28 mouse cellular contexts compared by ENCODE assay signal in genomic region chr2:181696801-181697420, GRCm38 (mm10). TPM values are rescaled to one million over a fixed set of nuclear protein-coding genes. Genes with fewer than 3 reads are reported as not detected.
DNase-seq lines count a peak whose midpoint lies in the region; ATAC-seq lines count a peak whose summit lies in the region.
"Had no signal": no experiment of that assay in that cellular context is flagged by ENCODE, and none has a peak within 500 bp of the region (broad histone marks: within the 10 kb centered on the region; RNA-seq: fewer than 3 reads in every experiment).

No protein-coding gene starts in this region.

- H3K9me3 ChIP-seq in forebrain, embryonic 10.5 days: no peaks in the 10 kb centered on the region
- H3K9me3 ChIP-seq in forebrain, embryonic 13.5 days (replicated peaks): no peaks in the 10 kb centered on the region
- no peaks in the 10 kb centered on the region for H3K9me3 ChIP-seq in megakaryocyte, embryonic 14.5 days
- H3K9me3 ChIP-seq in kidney, embryonic 14.5 days (ENCODE audit: control insufficient read depth, low read length): no peaks in the 10 kb centered on the region
- H3K9me3 ChIP-seq: embryonic facial prominence, embryonic 15.5 days; forebrain, embryonic 12.5 days; G1E; heart, embryonic 10.5 days; hindbrain, embryonic 13.5 days had no signal

- H3K4me2 ChIP-seq in forebrain, embryonic 13.5 days: no peak overlapping the region
- H3K4me2 ChIP-seq in kidney, embryonic 14.5 days (replicated peaks; ENCODE audit: low read depth, low read length): no peak overlapping the region
- H3K4me2 ChIP-seq: embryonic facial prominence, embryonic 15.5 days; forebrain, embryonic 12.5 days; hindbrain, embryonic 13.5 days had no signal

- peak; percentile 13 for DNase-seq in forebrain, embryonic 10.5 days (ENCODE audit: extremely low spot score, low spot score)
- peak; percentile 51 for DNase-seq in R1 (ENCODE audit: low read depth, low spot score)
- no peak for DNase-seq in neural tube, embryonic 10.5 days (ENCODE audit: extremely low spot score, low spot score)
- DNase-seq: adrenal gland, postnatal 14 days; B cell, adult 2 months; embryo, embryonic 11 days; gastrocnemius, postnatal 36 days; heart, adult 18-20 months; heart, postnatal 10 days had no signal

- WGBS in forebrain, embryonic 10.5 days: 78% methylated on average over 33 of the region's 33 CpGs
- WGBS in forebrain, embryonic 13.5 days: 78% methylated on average over 33 of the region's 33 CpGs
- 74% methylated on average over 33 of the region's 33 CpGs for WGBS in kidney, embryonic 14.5 days

- H3K4me3 ChIP-seq in forebrain, embryonic 10.5 days: no peak overlapping the region
- no peak overlapping the region for H3K4me3 ChIP-seq in forebrain, embryonic 13.5 days
- peak overlapping the region; percentile 28 for H3K4me3 ChIP-seq in megakaryocyte, embryonic 14.5 days (replicated peaks)
- H3K4me3 ChIP-seq in kidney, embryonic 14.5 days (ENCODE audit: low read length): no peak overlapping the region
- H3K4me3 ChIP-seq: embryonic facial prominence, embryonic 15.5 days; erythroblast, embryonic 14.5 days; forebrain, embryonic 12.5 days; heart, embryonic 10.5 days; hindbrain, embryonic 13.5 days had no signal

- peaks cover 32% of the 10 kb centered on the region for H3K4me1 ChIP-seq in forebrain, embryonic 10.5 days
- peaks cover 17% of the 10 kb centered on the region for H3K4me1 ChIP-seq in forebrain, embryonic 13.5 days
- peaks cover 44% of the 10 kb centered on the region for H3K4me1 ChIP-seq in megakaryocyte, embryonic 14.5 days
- H3K4me1 ChIP-seq in kidney, embryonic 14.5 days (ENCODE audit: control insufficient read depth, insufficient read depth, low read length): 0 out of 2 replicates have a peak, but pooled peaks cover 6% of the 10 kb centered on the region

- H3K36me3 ChIP-seq in forebrain, embryonic 10.5 days (replicated peaks): 0 out of 2 replicates have a peak, but pooled peaks cover 1% of the 10 kb centered on the region
- no peaks in the 10 kb centered on the region for H3K36me3 ChIP-seq in forebrain, embryonic 13.5 days (ENCODE audit: poor library complexity, severe bottlenecking)
- no peaks in the 10 kb centered on the region for H3K36me3 ChIP-seq in megakaryocyte, embryonic 14.5 days (replicated peaks; ENCODE audit: low read length)
- H3K36me3 ChIP-seq in kidney, embryonic 14.5 days (ENCODE audit: control insufficient read depth, insufficient read depth, low read length): no peaks in the 10 kb centered on the region
- H3K36me3 ChIP-seq: embryonic facial prominence, embryonic 15.5 days; forebrain, embryonic 12.5 days; heart, embryonic 10.5 days; hindbrain, embryonic 13.5 days had no signal

- no peak overlapping the region for H3K9ac ChIP-seq in forebrain, embryonic 13.5 days
- no peak overlapping the region for H3K9ac ChIP-seq in kidney, embryonic 14.5 days (ENCODE audit: low read depth, low read length)
- H3K9ac ChIP-seq: embryonic facial prominence, embryonic 15.5 days; forebrain, embryonic 12.5 days; hindbrain, embryonic 13.5 days had no signal

- peaks cover 25% of the 10 kb centered on the region for H3K27me3 ChIP-seq in forebrain, embryonic 10.5 days (ENCODE audit: poor library complexity, severe bottlenecking)
- peaks cover 2% of the 10 kb centered on the region; the same call in 1 of the 2 replicates for H3K27me3 ChIP-seq in forebrain, embryonic 13.5 days
- H3K27me3 ChIP-seq in megakaryocyte, embryonic 14.5 days (replicated peaks): peaks cover 51% of the 10 kb centered on the region
- H3K27me3 ChIP-seq in kidney, embryonic 14.5 days (ENCODE audit: control insufficient read depth, insufficient read depth, low read length): no peaks in the 10 kb centered on the region
- H3K27me3 ChIP-seq: embryonic facial prominence, embryonic 15.5 days had no signal

- ATAC-seq in forebrain, embryonic 13.5 days: no peak
- ATAC-seq in megakaryocyte, adult 5-6 weeks (ENCODE audit: poor library complexity, severe bottlenecking): no peak
- no peak for ATAC-seq in kidney, embryonic 14.5 days (ENCODE audit: low FRiP score, low TSS enrichment)
- ATAC-seq: activated CD4-positive, CD25-positive, alpha-beta regulatory T cell, adult 4 months; CD4-positive, CD25-positive, alpha-beta regulatory T cell, adult 4 months; hindbrain, postnatal 0 days had no signal

- H3K27ac ChIP-seq in forebrain, embryonic 10.5 days: no peak overlapping the region
- no peak overlapping the region for H3K27ac ChIP-seq in forebrain, embryonic 13.5 days
- no peak overlapping the region for H3K27ac ChIP-seq in kidney, embryonic 14.5 days (ENCODE audit: low read depth, low read length)
- H3K27ac ChIP-seq: embryonic facial prominence, embryonic 15.5 days; forebrain, embryonic 12.5 days; heart, embryonic 10.5 days; hindbrain, embryonic 13.5 days; hindbrain, postnatal 0 days had no signal

RNA-seq across cellular contexts. Expression of gene Lkaaear1, which starts 1.3 kb away (rescaled TPM):
- polyA plus RNA-seq in forebrain, embryonic 10.5 days (2016; fragmentation: Nextera tagmentation; extraction: Ambion mirVana): not detected in 2 replicates
- not detected in 2 replicates for polyA plus RNA-seq in forebrain, embryonic 13.5 days (2015; fragmentation: Nextera tagmentation; extraction: Ambion mirVana)
- not detected in 2 replicates for polyA plus RNA-seq in megakaryocyte, embryonic 14.5 days (2012; ENCODE audit: insufficient read depth, low replicate concordance)
- not detected in 2 replicates for total RNA-seq in megakaryocyte, adult 5-6 weeks (2015)
- total RNA-seq in megakaryocyte, adult 5-6 weeks (2017): not detected in 2 replicates
- polyA plus RNA-seq in kidney, embryonic 14.5 days (2014; fragmentation: Nextera tagmentation; extraction: Ambion mirVana): not detected in 2 replicates
- total RNA-seq: adrenal gland, adult 18-20 months; adrenal gland, postnatal 14 days; G1E; gastrocnemius, adult 8-10 months; gastrocnemius, postnatal 36 days; heart, adult 18-20 months; heart, postnatal 10 days; hematopoietic stem cell, adult 5-6 weeks; hindbrain, postnatal 0 days had no signal
- polyA plus RNA-seq: activated CD4-positive, CD25-positive, alpha-beta regulatory T cell, adult 4 months; CD4-positive, CD25-positive, alpha-beta regulatory T cell, adult 4 months; embryonic facial prominence, embryonic 11.5 days; embryonic facial prominence, embryonic 15.5 days; erythroblast, embryonic 14.5 days; forebrain, embryonic 12.5 days; G1E; heart, embryonic 10.5 days; heart, embryonic 14.5 days; hindbrain, embryonic 13.5 days; hindbrain, postnatal 0 days; intestine, embryonic 14.5 days had no signal

RNA-seq across cellular contexts. Expression of gene Rgs19, which starts 3.1 kb away (rescaled TPM):
- polyA plus RNA-seq in forebrain, embryonic 10.5 days (2016; fragmentation: Nextera tagmentation; extraction: Ambion mirVana): 75.0 and 81.6 TPM in 2 replicates
- 45.3 and 45.4 TPM in 2 replicates for polyA plus RNA-seq in forebrain, embryonic 13.5 days (2015; fragmentation: Nextera tagmentation; extraction: Ambion mirVana)
- polyA plus RNA-seq in megakaryocyte, embryonic 14.5 days (2012; ENCODE audit: insufficient read depth, low replicate concordance): 38.7 and 51.9 TPM in 2 replicates
- 502 and 576 TPM in 2 replicates for total RNA-seq in megakaryocyte, adult 5-6 weeks (2015)
- 162 and 178 TPM in 2 replicates for total RNA-seq in megakaryocyte, adult 5-6 weeks (2017)
- polyA plus RNA-seq in kidney, embryonic 14.5 days (2014; fragmentation: Nextera tagmentation; extraction: Ambion mirVana): 70.8 and 71.9 TPM in 2 replicates

RNA-seq across cellular contexts. Expression of gene Tcea2, which starts 16.8 kb away (rescaled TPM):
- 17.0 and 18.7 TPM in 2 replicates for polyA plus RNA-seq in forebrain, embryonic 10.5 days (2016; fragmentation: Nextera tagmentation; extraction: Ambion mirVana)
- 31.0 and 35.9 TPM in 2 replicates for polyA plus RNA-seq in forebrain, embryonic 13.5 days (2015; fragmentation: Nextera tagmentation; extraction: Ambion mirVana)
- 1.1 and 1.3 TPM in 2 replicates for polyA plus RNA-seq in megakaryocyte, embryonic 14.5 days (2012; ENCODE audit: insufficient read depth, low replicate concordance)
- 9.4 and 9.6 TPM in 2 replicates for total RNA-seq in megakaryocyte, adult 5-6 weeks (2015)
- 6.3 and 8.2 TPM in 2 replicates for total RNA-seq in megakaryocyte, adult 5-6 weeks (2017)
- polyA plus RNA-seq in kidney, embryonic 14.5 days (2014; fragmentation: Nextera tagmentation; extraction: Ambion mirVana): 24.5 and 24.8 TPM in 2 replicates
- polyA plus RNA-seq: erythroblast, embryonic 14.5 days had no signal

RNA-seq across cellular contexts. Expression of gene Oprl1, which starts 17.9 kb away (rescaled TPM):
- 4.5 and 5.2 TPM in 2 replicates for polyA plus RNA-seq in forebrain, embryonic 10.5 days (2016; fragmentation: Nextera tagmentation; extraction: Ambion mirVana)
- 33.5 and 48.2 TPM in 2 replicates for polyA plus RNA-seq in forebrain, embryonic 13.5 days (2015; fragmentation: Nextera tagmentation; extraction: Ambion mirVana)
- polyA plus RNA-seq in megakaryocyte, embryonic 14.5 days (2012; ENCODE audit: insufficient read depth, low replicate concordance): not detected in 2 replicates
- not detected in 2 replicates for total RNA-seq in megakaryocyte, adult 5-6 weeks (2015)
- not detected in 2 replicates for total RNA-seq in megakaryocyte, adult 5-6 weeks (2017)
- 0.09 and 0.53 TPM in 2 replicates for polyA plus RNA-seq in kidney, embryonic 14.5 days (2014; fragmentation: Nextera tagmentation; extraction: Ambion mirVana)
- total RNA-seq: G1E; gastrocnemius, adult 8-10 months; gastrocnemius, postnatal 36 days; heart, adult 18-20 months; heart, postnatal 10 days; hematopoietic stem cell, adult 5-6 weeks had no signal
- polyA plus RNA-seq: activated CD4-positive, CD25-positive, alpha-beta regulatory T cell, adult 4 months; CD4-positive, CD25-positive, alpha-beta regulatory T cell, adult 4 months; erythroblast, embryonic 14.5 days; G1E had no signal

RNA-seq across cellular contexts. Expression of gene Sox18, which starts 25.5 kb away (rescaled TPM):
- polyA plus RNA-seq in forebrain, embryonic 10.5 days (2016; fragmentation: Nextera tagmentation; extraction: Ambion mirVana): 19.7 and 21.2 TPM in 2 replicates
- polyA plus RNA-seq in forebrain, embryonic 13.5 days (2015; fragmentation: Nextera tagmentation; extraction: Ambion mirVana): 11.6 and 13.0 TPM in 2 replicates
- not detected in 2 replicates for polyA plus RNA-seq in megakaryocyte, embryonic 14.5 days (2012; ENCODE audit: insufficient read depth, low replicate concordance)
- 0.14 and 0.20 TPM in 2 replicates for total RNA-seq in megakaryocyte, adult 5-6 weeks (2015)
- total RNA-seq in megakaryocyte, adult 5-6 weeks (2017): not detected in 2 replicates
- polyA plus RNA-seq in kidney, embryonic 14.5 days (2014; fragmentation: Nextera tagmentation; extraction: Ambion mirVana): 36.8 and 40.5 TPM in 2 replicates
- total RNA-seq: hematopoietic stem cell, adult 5-6 weeks had no signal
- polyA plus RNA-seq: activated CD4-positive, CD25-positive, alpha-beta regulatory T cell, adult 4 months; CD4-positive, CD25-positive, alpha-beta regulatory T cell, adult 4 months; G1E had no signal
